Mouse (Mus musculus): ENCODE data around the gene Epb41. TPM values are rescaled to one million over a fixed set of nuclear protein-coding genes. Genes with fewer than 3 reads are reported as not detected.

Gene Epb41
- total RNA-seq, 2 experiments from 2014 or later, result 36.5 to 44.3 TPM

- DNase-seq (ENCODE audit: low spot score in 2 of 2), result no peak
- intact Hi-C loops (cut with DNase I), result no loop called here
Measured at GRCm38 (mm10) chr4:131950657-131951056, 124.5 kb downstream of the Epb41 start.

GRCm38 (mm10) chr4:131949903-131950302 is 125.2 kb downstream of the Epb41 start:
- DNase-seq (ENCODE audit: low spot score in 2 of 2), result no peak
- intact Hi-C loops (cut with DNase I), result no loop called here

DNA sequence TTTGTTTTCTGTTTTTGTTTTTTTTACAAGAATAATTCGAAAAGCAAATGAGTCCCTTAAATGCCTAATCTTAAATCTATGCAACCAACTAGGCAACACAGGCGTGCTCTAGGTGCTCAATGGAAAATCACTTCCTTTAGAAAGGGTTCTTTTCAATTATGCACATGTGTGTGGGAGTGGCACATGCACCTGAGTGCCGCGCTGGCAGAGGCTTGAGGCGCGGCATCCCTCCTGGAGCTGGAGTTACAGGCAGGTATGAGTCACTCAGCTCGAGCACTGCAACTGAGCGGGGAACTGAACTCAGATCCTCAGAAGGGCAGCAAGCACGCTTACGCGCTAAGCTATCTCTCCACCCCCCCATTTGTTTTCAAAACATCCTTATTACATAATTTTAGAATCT is 127.3 kb downstream of the Epb41 start:
- intact Hi-C loops (cut with DNase I), result no loop called here
- no peak for DNase-seq (ENCODE audit: low spot score in 2 of 2)

- intact Hi-C loops (cut with DNase I), result no loop called here
- DNase-seq (ENCODE audit: low spot score in 2 of 2), result no peak
Measured at GRCm38 (mm10) chr4:131940846-131941245, 134.3 kb downstream of the Epb41 start.

DNA sequence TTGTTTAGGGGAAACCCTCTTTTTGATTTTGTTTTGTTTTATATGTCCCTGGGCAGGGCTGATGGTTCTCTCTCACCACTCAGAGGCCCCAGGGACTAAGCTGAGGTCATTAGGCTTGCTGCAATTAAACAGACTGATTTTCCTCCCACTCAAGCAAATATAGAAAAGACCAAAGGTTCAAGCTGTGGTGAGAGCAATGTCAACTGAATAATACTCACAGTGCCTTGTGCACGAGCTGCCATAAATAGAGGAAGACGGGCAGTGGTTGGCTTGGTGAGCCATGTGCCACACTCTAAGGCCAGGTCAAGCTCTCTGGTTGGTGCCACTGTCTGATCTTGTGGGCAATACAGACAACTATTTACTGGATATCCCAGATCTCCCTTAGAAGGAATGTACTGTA is 135.7 kb downstream of the Epb41 start:
- intact Hi-C loops (cut with DNase I), result no loop called here
- DNase-seq (ENCODE audit: low spot score in 2 of 2), result no peak

DNA sequence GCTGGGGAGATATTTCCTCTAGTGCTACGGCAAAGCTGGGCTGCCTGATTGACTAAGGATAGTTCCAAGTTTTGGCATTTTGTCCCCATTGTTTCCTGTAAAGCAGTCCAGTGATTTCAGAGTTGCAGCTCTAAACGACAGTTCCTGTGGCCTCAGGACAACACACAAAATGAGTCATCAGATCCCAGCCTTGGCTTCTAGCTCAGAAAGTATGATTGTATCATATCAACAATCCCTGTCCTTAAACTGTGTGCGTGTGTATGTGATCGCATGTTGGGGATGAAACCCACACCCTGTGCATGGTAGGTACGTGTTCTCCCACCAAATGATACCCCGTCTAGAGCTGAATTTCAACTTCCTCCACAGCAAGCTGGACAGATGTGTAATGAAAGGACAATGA is 146.0 kb downstream of the Epb41 start:
- intact Hi-C loops (cut with DNase I), result no loop called here
- DNase-seq (ENCODE audit: low spot score in 2 of 2), result no peak

- intact Hi-C loops (cut with DNase I), result no loop called here
- DNase-seq (ENCODE audit: low spot score in 2 of 2), result no peak
Measured at GRCm38 (mm10) chr4:131924096-131924810, 150.9 kb downstream of the Epb41 start.

GRCm38 (mm10) chr4:131922404-131922803 is 152.7 kb downstream of the Epb41 start:
- DNase-seq (ENCODE audit: low spot score in 2 of 2), result no peak
- intact Hi-C loops (cut with DNase I), result no loop called here

- intact Hi-C loops (cut with DNase I), result no loop called here
- DNase-seq (ENCODE audit: low spot score in 2 of 2), result peak in 1 of 2 experiments; percentile 65
Measured at GRCm38 (mm10) chr4:131921461-131922346, 153.4 kb downstream of the Epb41 start, which contains the start of gene Tmem200b. TSS of gene Tmem200b (plus strand) at chr4:131921771.

- intact Hi-C loops (cut with DNase I), result no loop called here
Measured at GRCm38 (mm10) chr4:131920595-131921351, 154.3 kb downstream of the Epb41 start.

DNA sequence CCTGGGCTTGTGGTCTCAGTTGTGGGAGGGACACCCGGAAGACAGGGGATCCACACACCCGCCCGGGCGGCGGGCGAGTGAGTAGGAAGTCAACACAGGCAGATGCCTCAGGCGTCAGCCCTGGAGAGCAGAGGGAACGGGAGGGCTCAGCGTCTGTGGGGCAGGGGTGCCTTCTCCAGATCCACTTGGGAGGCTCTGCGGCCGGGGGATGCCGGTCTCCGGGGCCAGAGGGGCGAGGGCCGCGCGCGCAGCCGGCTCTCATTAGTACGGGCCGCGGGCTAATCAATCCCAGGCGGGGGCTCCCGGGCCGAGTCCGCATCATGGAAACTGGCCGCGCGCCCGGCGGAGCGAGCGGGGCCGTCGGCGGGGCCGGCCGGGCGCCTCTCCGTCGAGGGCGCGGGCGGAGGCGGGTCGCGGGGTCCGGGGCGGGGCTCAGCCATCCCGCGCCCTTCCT is 155.0 kb downstream of the Epb41 start:
- DNase-seq (ENCODE audit: low spot score in 2 of 2), result no peak
- intact Hi-C loops (cut with DNase I), result no loop called here

More at GRCm38 (mm10) chr4:131920595-131921351, 154.3 kb downstream of the Epb41 start:
- peak in 1 of 2 experiments; percentile 70 for DNase-seq (ENCODE audit: low spot score in 2 of 2)

GRCm38 (mm10) chr4:131919506-131920140 is 155.5 kb downstream of the Epb41 start:
- no peak for DNase-seq (ENCODE audit: low spot score in 2 of 2)
- intact Hi-C loops (cut with DNase I), result loop anchor here (5.0 kb wide), 2 partner anchors 43 to 158 kb away; partner anchors contain the start of gene Epb41

- intact Hi-C loops (cut with DNase I), result loop anchor here (5.0 kb wide), 2 partner anchors 43 to 158 kb away; partner anchors contain the start of gene Epb41
- DNase-seq (ENCODE audit: low spot score in 2 of 2), result no peak
Measured at GRCm38 (mm10) chr4:131918711-131919500, 156.2 kb downstream of the Epb41 start.

GRCm38 (mm10) chr4:131918026-131918533 is 157.0 kb downstream of the Epb41 start:
- no peak for DNase-seq (ENCODE audit: low spot score in 2 of 2)
- intact Hi-C loops (cut with DNase I), result loop anchor here (5.0 kb wide), 2 partner anchors 44 to 159 kb away; partner anchors contain the start of gene Epb41

DNA sequence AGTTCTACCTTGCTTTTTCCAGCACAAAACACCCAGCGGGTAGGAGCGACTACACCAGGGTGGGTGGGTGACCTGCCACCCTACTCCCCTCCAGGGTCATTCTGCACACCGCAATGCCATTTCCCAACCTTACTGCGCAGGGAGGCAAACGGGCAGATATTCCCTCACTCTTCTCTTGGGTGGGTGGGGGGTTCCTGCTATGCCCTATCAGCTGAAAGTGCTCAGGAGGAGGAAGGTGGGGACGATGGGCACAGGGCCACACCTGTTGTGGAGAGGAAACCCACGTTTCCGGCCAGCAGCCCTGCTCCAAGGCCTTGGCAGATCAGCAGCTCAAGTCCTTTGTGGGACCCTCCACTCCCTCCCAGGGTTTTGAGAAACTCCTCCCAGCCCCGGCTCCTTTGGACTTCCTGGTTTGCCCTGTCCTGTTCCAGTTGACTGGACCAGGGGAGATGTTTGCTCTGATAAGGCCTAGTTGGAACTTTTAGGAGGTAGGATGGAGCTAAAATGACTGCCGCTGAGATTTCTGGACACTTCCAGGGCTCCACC is 158.0 kb downstream of the Epb41 start:
- no peak for DNase-seq (ENCODE audit: low spot score in 2 of 2)
- intact Hi-C loops (cut with DNase I), result loop anchor here (5.0 kb wide), 2 partner anchors 45 to 160 kb away; partner anchors contain the start of gene Epb41

- intact Hi-C loops (cut with DNase I), result loop anchor here (5.0 kb wide), 2 partner anchors 46 to 161 kb away; partner anchors contain the start of gene Epb41
Measured at GRCm38 (mm10) chr4:131916425-131916824, 158.7 kb downstream of the Epb41 start.

GRCm38 (mm10) chr4:131915821-131916328 is 159.2 kb downstream of the Epb41 start:
- intact Hi-C loops (cut with DNase I), result loop anchor here (5.0 kb wide), 2 partner anchors 46 to 161 kb away; partner anchors contain the start of gene Epb41
- DNase-seq (ENCODE audit: low spot score in 2 of 2), result no peak

More at GRCm38 (mm10) chr4:131916425-131916824, 158.7 kb downstream of the Epb41 start:
- DNase-seq (ENCODE audit: low spot score in 2 of 2), result peak; percentile 62 to 69

All from left cerebral cortex, postnatal 36 days (tissue).